Mouse (Mus musculus) testis, adult 2 months (tissue): ENCODE results near the gene Taf1b.

Source experiments
- CTCF ChIP-seq: fragments of 200-500 bp; IDR thresholded peaks from 2 replicates; pipeline ENCODE4 v1.5.1; 2012; ENCODE audit warnings: low read depth, mild to moderate bottlenecking, inconsistent platforms, low read length, moderate library complexity; ENCODE audit not compliant: control insufficient read depth, insufficient read depth, insufficient replicate concordance
- POLR2A ChIP-seq: fragments of 200-500 bp; IDR thresholded peaks from 2 replicates; pipeline ENCODE4 v1.6.1; 2012; ENCODE audit warnings: low read depth, mild to moderate bottlenecking, inconsistent platforms, low read length, moderate library complexity; ENCODE audit not compliant: control insufficient read depth

DNA sequence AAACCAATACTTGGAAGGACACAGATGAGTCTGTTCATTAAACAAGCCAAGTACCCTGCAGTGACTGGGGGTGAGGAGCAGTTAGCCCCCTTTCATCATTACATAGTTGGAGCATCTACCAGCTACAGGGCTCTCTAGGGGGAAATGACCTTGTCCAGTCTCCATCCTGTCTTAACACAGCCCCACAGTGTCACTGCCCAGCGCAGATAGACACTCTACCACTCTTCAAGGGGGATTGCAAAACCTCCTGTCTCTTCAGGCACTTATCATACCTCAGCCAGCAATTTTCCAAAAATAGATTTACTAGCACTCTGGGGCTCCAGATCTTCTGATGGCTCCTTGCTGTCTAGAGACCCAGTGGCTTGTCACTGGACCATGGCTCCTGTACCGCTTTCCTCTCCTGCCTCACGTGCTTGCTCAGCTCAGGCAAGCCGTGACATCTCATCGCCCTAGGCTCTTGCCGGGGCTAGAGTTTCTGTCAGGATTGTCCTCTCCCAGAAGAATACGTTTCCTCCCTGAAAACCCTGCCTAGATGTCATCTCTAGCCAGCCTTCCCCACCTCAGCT lies 65.3 kb downstream of the Taf1b start:
- TF ChIP-seq CTCF (no peak), POLR2A (no peak)
